Mouse (Mus musculus) heart, postnatal 0 days (tissue): ENCODE data around the gene Cldn11. TPM values are rescaled to one million over a fixed set of nuclear protein-coding genes. Genes with fewer than 3 reads are reported as not detected.
"Not testable (repeated sequence)": the region's sequence is repeated elsewhere in the genome, so short reads cannot be mapped to it uniquely, and the experiment has no call there.

ENCODE experiments used
- ATAC-seq: fragments of 200-750 bp; cut with Nextera tagmentation; 2 replicates; pipeline ENCODE4 v1.8.0; 2017; ENCODE audit warnings: low read depth, moderate number of reproducible peaks, moderate library complexity; ENCODE audit not compliant: insufficient read depth
- DNase-seq: peaks from one replicate; pipeline ENCODE4 v3.0.0-alpha.2; 2016; ENCODE audit warnings: low spot score
- H3K27ac ChIP-seq: fragments of 300-500 bp; sonication (generic); 2 replicates; pipeline ENCODE4 v1.5.1; 2014; ENCODE audit warnings: low read depth, mild to moderate bottlenecking
- H3K27me3 ChIP-seq: fragments of 300-500 bp; sonication (generic); 2 replicates; pipeline ENCODE4 v1.6.1; 2014; ENCODE audit warnings: low read length, mixed read lengths; ENCODE audit not compliant: control insufficient read depth, insufficient read depth
- H3K36me3 ChIP-seq: fragments of 300-500 bp; sonication (generic); replicated peaks from 2 replicates; pipeline ENCODE4 v1.6.1; 2014; ENCODE audit warnings: low read length, mixed read lengths; ENCODE audit not compliant: control insufficient read depth, insufficient read depth
- H3K4me1 ChIP-seq: fragments of 300-500 bp; sonication (generic); 2 replicates; pipeline ENCODE4 v1.6.1; 2014; ENCODE audit warnings: antibody characterized with exemption; ENCODE audit not compliant: control insufficient read depth, insufficient read depth
- H3K4me2 ChIP-seq: fragments of 300-500 bp; sonication (generic); 2 replicates; pipeline ENCODE4 v1.6.1; 2014; ENCODE audit warnings: low read depth, mild to moderate bottlenecking, low read length, moderate library complexity
- H3K4me3 ChIP-seq: fragments of 300-500 bp; sonication (generic); 2 replicates; pipeline ENCODE4 v1.5.1; 2014; ENCODE audit warnings: low read depth, low read length
- H3K9ac ChIP-seq: fragments of 300-500 bp; sonication (generic); replicated peaks from 2 replicates; pipeline ENCODE4 v1.6.1; 2014; ENCODE audit warnings: low read depth, low read length, mixed read lengths
- H3K9me3 ChIP-seq: fragments of 300-500 bp; sonication (generic); replicated peaks from 2 replicates; pipeline ENCODE4 v1.6.1; 2016; ENCODE audit warnings: low read length; ENCODE audit not compliant: control insufficient read depth
- CTCF ChIP-seq: IDR thresholded peaks from 2 replicates; pipeline ENCODE4 v1.5.1; 2016; ENCODE audit warnings: antibody characterized with exemption, control low read depth, low read depth
- EP300 ChIP-seq: IDR thresholded peaks from 2 replicates; pipeline ENCODE4 v1.6.1; 2016; ENCODE audit warnings: antibody characterized with exemption, low read depth
- WGBS: fragments of 180-500 bp; shearing (Covaris S2); extraction: QIAGEN DNeasy Blood & Tissue Kit; methylation state at CpG from one replicate; pipeline ENCODE4 v1.1.7; 2014; 5-methylcytosine and 5-hydroxymethylcytosine counted together
- polyA plus RNA-seq: library from polyadenylated mRNA; unstranded; fragments of >200 nt; fragmentation: Nextera tagmentation; extraction: Ambion mirVana; gene quantifications from 2 replicates; pipeline ENCODE4 v1.2.1, GENCODE M21; 2015
- total RNA-seq: library from RNA; depleted of rRNA; stranded (reverse); fragments of >200 nt; gene quantifications from 2 replicates; pipeline ENCODE4 v1.2.3, GENCODE M21; 2014; ENCODE audit warnings: low replicate concordance

The Cldn11 gene
- total and polyA plus RNA-seq, 2 experiments from 2014 or later: 4.8 to 9.3 TPM

DNA sequence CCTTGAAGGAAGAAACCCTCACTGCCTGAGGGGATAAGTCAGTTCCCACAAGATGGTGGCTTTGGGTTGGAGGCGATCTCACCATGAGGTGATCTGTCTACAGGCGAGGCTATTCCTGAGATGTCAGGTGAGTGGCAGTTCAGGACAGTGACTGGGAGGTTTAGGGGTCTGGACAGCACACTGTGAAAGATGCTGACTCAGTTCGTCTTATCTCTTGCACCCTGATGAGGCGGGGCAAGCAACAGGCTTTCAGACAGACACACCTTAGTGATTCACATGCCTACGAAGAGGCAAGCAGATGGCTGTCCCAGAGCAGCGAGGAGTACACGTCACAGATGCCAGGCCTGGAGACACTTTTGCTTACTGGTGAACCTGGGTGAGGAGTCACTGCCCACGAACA is 15.5 kb upstream of the Cldn11 start:
- Histone ChIP-seq H3K27me3 (no peaks in the 10 kb centered on the region), H3K27ac (no peak overlapping the region), H3K9ac (no peak overlapping the region), H3K4me1 (no peaks in the 10 kb centered on the region), H3K4me3 (no peak overlapping the region), H3K36me3 (no peaks in the 10 kb centered on the region), H3K4me2 (no peak overlapping the region), H3K9me3 (no peaks in the 10 kb centered on the region)
- WGBS: 70% methylated on average over 8 of the region's 8 CpGs
- ATAC-seq (no peak), DNase-seq (no peak)
- no peak for TF ChIP-seq EP300
- TF ChIP-seq CTCF: no peak

DNA sequence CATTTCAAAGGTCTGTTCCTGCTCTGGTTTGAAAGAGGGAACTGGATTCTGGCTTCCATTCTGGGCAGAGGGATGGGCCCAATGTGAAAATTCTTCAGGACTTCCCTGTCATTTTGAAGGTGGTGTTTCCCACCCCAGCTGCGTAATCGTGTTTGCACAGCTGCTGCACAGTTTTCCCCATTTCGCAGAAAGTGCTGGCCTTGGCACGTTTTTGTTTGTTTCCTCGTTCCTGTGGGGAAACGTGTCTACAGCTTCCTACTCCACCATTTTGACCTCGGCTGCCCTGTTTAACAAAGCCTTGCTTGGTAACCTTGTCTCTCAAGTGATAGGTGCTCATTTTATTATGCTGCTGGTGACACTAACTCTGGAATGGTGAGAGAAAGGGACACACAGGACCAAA is 15.0 kb upstream of the Cldn11 start:
- ATAC-seq (no peak), DNase-seq (no peak)
- Histone ChIP-seq H3K9me3 (no peaks in the 10 kb centered on the region), H3K27me3 (no peaks in the 10 kb centered on the region), H3K9ac (no peak overlapping the region), H3K4me1 (no peaks in the 10 kb centered on the region), H3K27ac (no peak overlapping the region), H3K4me3 (no peak overlapping the region), H3K36me3 (no peaks in the 10 kb centered on the region), H3K4me2 (no peak overlapping the region)
- 46% methylated on average over 7 of the region's 7 CpGs for WGBS
- TF ChIP-seq EP300 (no peak), CTCF (no peak)

DNA sequence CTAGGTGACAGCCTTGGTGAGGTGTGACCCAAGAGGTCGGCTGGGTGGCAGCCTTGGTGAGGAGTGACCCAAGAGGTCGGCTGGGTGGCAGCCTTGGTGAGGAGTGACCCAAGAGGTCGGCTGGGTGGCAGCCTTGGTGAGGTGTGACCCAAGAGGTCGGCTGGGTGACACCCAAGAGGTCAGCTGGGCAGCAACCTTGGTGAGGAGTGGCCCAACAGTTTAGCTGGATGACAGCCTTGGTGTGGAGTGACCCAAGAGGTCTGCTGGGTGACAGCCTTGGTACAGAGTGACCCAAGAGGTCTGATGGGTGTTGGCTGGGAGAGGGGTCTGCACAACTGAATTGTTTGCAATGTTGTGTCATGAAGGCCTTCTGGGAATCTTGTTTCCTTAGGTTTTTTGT is 13.1 kb upstream of the Cldn11 start:
- H3K4me3 ChIP-seq, H3K36me3 ChIP-seq, H3K27me3 ChIP-seq, ATAC-seq, H3K4me1 ChIP-seq, H3K9me3 ChIP-seq, H3K9ac ChIP-seq, H3K4me2 ChIP-seq, H3K27ac ChIP-seq, DNase-seq: not testable (repeated sequence)
- 61% methylated on average over 4 of the region's 4 CpGs for WGBS

DNA sequence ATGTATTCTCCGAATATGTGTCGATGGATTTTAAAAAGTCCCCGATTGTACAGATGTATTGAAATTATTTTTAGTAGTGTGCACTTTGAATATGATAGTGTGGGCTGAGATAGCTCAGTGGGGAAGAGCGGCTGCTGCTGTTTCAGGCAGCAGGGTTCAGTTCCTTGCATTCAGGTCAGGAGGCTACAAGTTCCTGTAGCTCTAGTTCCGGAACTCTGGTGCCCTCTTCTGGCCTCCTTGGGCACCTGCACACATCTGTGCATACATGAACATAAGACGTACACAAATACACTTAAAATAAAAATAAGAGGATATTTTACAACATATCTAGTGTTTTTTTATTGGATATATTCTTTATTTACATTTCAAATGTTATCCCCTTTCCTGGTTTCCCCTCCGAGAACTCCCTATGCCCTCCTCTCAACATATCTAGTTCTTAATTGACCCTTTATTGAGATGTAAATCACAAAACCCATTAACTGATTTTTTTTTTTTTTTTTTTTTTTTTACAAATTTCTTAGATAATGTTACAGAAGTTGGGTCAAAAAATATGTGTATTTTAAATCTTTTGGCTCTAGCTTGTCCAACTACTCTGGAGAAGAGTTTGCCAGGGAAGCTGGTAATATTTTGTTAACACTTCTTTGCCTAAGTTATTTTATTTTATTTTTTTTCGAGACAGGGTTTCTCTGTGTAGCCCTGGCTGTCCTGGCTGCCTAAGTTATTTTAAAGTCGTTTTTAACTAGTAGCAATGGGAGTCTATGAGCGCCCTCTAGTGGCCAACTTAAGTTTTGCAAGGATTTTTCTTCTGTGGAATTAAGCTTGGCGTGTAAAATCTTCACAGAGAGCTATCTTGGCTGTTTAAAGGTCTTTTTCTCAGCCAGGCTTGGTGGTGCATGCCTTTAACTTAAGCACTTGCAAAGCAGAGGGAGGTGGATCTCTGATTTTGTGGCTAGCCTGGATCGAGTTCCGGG is 11.0 kb upstream of the Cldn11 start:
- Histone ChIP-seq H3K27ac (no peak overlapping the region), H3K27me3 (no peaks in the 10 kb centered on the region), H3K4me3 (no peak overlapping the region), H3K9ac (no peak overlapping the region), H3K4me1 (no peaks in the 10 kb centered on the region), H3K9me3 (no peaks in the 10 kb centered on the region), H3K4me2 (no peak overlapping the region), H3K36me3 (no peaks in the 10 kb centered on the region)
- TF ChIP-seq EP300 (no peak), CTCF (peak; percentile 80)
- ATAC-seq: no peak
- WGBS: 55% methylated on average over 13 of the region's 13 CpGs
- peak; percentile 57 for DNase-seq

DNA sequence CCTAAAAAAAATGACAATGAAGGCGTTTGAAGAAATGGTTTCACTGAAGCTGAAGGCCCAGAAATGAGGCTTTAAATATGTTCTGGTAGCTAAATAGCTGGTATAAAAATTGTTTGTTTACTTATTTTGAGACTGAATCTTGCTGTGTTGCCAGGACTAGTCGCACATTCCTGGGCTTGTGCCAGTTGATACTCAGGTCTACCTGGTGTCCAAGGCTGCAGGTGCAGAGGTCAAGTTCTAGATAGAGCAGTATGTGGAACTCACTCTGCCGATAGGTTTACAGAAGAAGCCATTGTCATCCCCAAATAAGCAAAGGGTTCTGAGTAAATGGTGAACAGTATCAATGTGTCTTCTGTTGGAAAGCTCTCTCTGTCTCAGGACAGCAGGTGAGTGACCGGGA is 8.1 kb upstream of the Cldn11 start:
- TF ChIP-seq EP300 (no peak), CTCF (no peak)
- WGBS: 80% methylated on average over 4 of the region's 4 CpGs
- H3K4me2 ChIP-seq: no peak overlapping the region
- DNase-seq: no peak
- H3K27ac ChIP-seq: no peak overlapping the region
- H3K4me1 ChIP-seq: no peaks in the 10 kb centered on the region
- no peaks in the 10 kb centered on the region for H3K36me3 ChIP-seq
- H3K9me3 ChIP-seq: no peaks in the 10 kb centered on the region
- no peak overlapping the region for H3K4me3 ChIP-seq
- ATAC-seq: no peak
- H3K9ac ChIP-seq: no peak overlapping the region
- no peaks in the 10 kb centered on the region for H3K27me3 ChIP-seq

DNA sequence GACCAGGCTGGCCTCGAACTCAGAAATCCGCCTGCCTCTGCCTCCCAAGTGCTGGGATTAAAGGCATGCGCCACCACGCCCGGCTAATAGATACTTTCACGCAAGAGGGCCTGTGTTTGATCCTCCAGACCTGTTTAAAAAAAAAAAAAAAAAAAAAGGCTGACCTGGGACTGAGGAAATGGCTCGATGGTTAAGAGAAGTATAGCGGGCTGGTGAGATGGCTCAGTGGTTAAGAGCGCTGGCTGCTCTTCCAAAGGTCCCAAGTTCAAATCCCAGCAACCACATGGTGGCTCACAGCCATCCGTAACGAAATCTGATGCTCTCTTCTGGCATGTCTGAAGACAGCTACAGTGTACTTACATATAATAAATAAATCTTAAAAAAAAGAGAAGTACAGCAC is 4.5 kb upstream of the Cldn11 start:
- not testable (repeated sequence) for ATAC-seq, H3K4me1 ChIP-seq, H3K36me3 ChIP-seq, H3K9ac ChIP-seq, H3K27ac ChIP-seq, H3K9me3 ChIP-seq, H3K4me3 ChIP-seq, DNase-seq, H3K4me2 ChIP-seq
- peaks cover 18% of the 10 kb centered on the region for H3K27me3 ChIP-seq
- 70% methylated on average over 9 of the region's 11 CpGs for WGBS
